Mouse (Mus musculus): ENCODE measurements at regions not wholly inside any gene's neighbourhood (a gene's known extent, or its start where the extent isn't known, plus 50 kb on each side); places are given as distances from the start of the nearest gene placed in this dataset.

GRCm38 (mm10) chr10:118643622-118644021 is 202.8 kb downstream of the Ifng start:
- TF ChIP-seq CTCF (IDR thresholded peaks at IDR 0.05; ENCODE audit: borderline replicate concordance, control insufficient read depth, extremely low read depth, insufficient read depth, low read length, poor library complexity) = no peak
- no peak for TF ChIP-seq POLR2A (IDR thresholded peaks at IDR 0.05; ENCODE audit: control insufficient read depth, extremely low read depth, insufficient read depth, low read length, poor library complexity)
